ENCODE assay signal across 14 mouse cellular contexts in genomic region chr2:172864566-172864965, GRCm38 (mm10).
DNase-seq lines count a peak whose midpoint lies in the region; ATAC-seq and TF ChIP-seq lines count a peak whose summit lies in the region.
"Had no signal": no experiment of that assay in that cellular context is flagged by ENCODE, and none has a peak within 500 bp of the region (broad histone marks: within the 10 kb centered on the region; RNA-seq: fewer than 3 reads in every experiment).

No protein-coding gene starts in this region.

- intact Hi-C loops in heart, postnatal 10 days (cut with DNase I) = loop anchor here (5.0 kb wide), 1 partner anchor 73 kb away; no protein-coding TSS in a partner anchor
- intact Hi-C loops in left cerebral cortex, postnatal 25 days (cut with DNase I) = no loop called here

- no peaks in the 10 kb centered on the region for H3K27me3 ChIP-seq in heart, embryonic 16.5 days (ENCODE audit: control insufficient read depth, insufficient read depth, low read length)
- 0 out of 2 replicates have a peak, but pooled peaks cover 4% of the 10 kb centered on the region for H3K27me3 ChIP-seq in lung, embryonic 14.5 days (ENCODE audit: insufficient read depth, low read length)
- no peaks in the 10 kb centered on the region for H3K27me3 ChIP-seq in ES-Bruce4 (ENCODE audit: control insufficient read depth, insufficient read depth, low read length, poor library complexity, severe bottlenecking)
- H3K27me3 ChIP-seq: embryonic facial prominence, embryonic 12.5 days had no signal

- 95% methylated on average over 6 of the region's 7 CpGs for WGBS in heart, embryonic 16.5 days
- WGBS in lung, embryonic 14.5 days = 88% methylated on average over 7 of the region's 7 CpGs

- H3K36me3 ChIP-seq in heart, embryonic 16.5 days (ENCODE audit: control insufficient read depth, insufficient read depth) = peaks cover 3% of the 10 kb centered on the region; the same call in 1 of the 2 replicates
- no peaks in the 10 kb centered on the region for H3K36me3 ChIP-seq in lung, embryonic 14.5 days (ENCODE audit: insufficient read depth)
- no peaks in the 10 kb centered on the region for H3K36me3 ChIP-seq in ES-Bruce4 (ENCODE audit: control insufficient read depth, insufficient read depth, low read length, poor library complexity, severe bottlenecking)
- H3K36me3 ChIP-seq: liver, embryonic 15.5 days had no signal

- no peak overlapping the region for H3K4me2 ChIP-seq in heart, embryonic 16.5 days (ENCODE audit: low read depth, low read length)
- no peak overlapping the region for H3K4me2 ChIP-seq in lung, embryonic 14.5 days
- H3K4me2 ChIP-seq: embryonic facial prominence, embryonic 12.5 days; liver, embryonic 15.5 days; neural tube, embryonic 12.5 days had no signal

- no peak for TF ChIP-seq EP300 in ES-Bruce4 (IDR thresholded peaks at IDR 0.05; ENCODE audit: insufficient read depth, low read depth, low read length)

- no peaks in the 10 kb centered on the region for H3K9me3 ChIP-seq in heart, embryonic 16.5 days (replicated peaks; ENCODE audit: control insufficient read depth, low read length)
- no peaks in the 10 kb centered on the region for H3K9me3 ChIP-seq in lung, embryonic 14.5 days (ENCODE audit: low read depth, low read length)
- H3K9me3 ChIP-seq in ES-Bruce4 (replicated peaks; ENCODE audit: control insufficient read depth, insufficient read depth, low read length, poor library complexity, severe bottlenecking) = no peaks in the 10 kb centered on the region
- H3K9me3 ChIP-seq: liver, embryonic 15.5 days; neural tube, embryonic 12.5 days had no signal

- TF ChIP-seq CTCF in lung, embryonic 14.5 days (IDR thresholded peaks at IDR 0.05; ENCODE audit: low read depth) = peak; percentile 42
- peak; percentile 46 for TF ChIP-seq CTCF in ES-Bruce4 (IDR thresholded peaks at IDR 0.05; ENCODE audit: low read depth, low read length)
- TF ChIP-seq CTCF in cortical plate, adult 2 months (IDR thresholded peaks at IDR 0.05; ENCODE audit: extremely low read depth, insufficient read depth, low read length) = 0 out of 2 replicates have a peak, but pooled peaks have one; percentile 4

- peaks cover 56% of the 10 kb centered on the region for H3K4me1 ChIP-seq in heart, embryonic 16.5 days (ENCODE audit: control insufficient read depth, insufficient read depth, low read length)
- peaks cover 29% of the 10 kb centered on the region for H3K4me1 ChIP-seq in lung, embryonic 14.5 days (ENCODE audit: insufficient read depth)
- peaks cover 15% of the 10 kb centered on the region for H3K4me1 ChIP-seq in ES-Bruce4 (ENCODE audit: control insufficient read depth, insufficient read depth, low read length)
- H3K4me1 ChIP-seq in cortical plate, adult 2 months (ENCODE audit: control insufficient read depth, insufficient read depth, low read length) = no peaks in the 10 kb centered on the region
- H3K4me1 ChIP-seq: liver, embryonic 15.5 days had no signal

- no peak for DNase-seq in heart, postnatal 10 days
- no peak for DNase-seq in lung, embryonic 14.5 days
- no peak for DNase-seq in lung, adult 18-20 months
- DNase-seq in left cerebral cortex, postnatal 25 days (ENCODE audit: low spot score in 2 of 2) = no peak
- no peak for DNase-seq in gastrocnemius, adult 18-20 months (ENCODE audit: low spot score)
- DNase-seq: cerebellum, adult 11-12 months; thymus, postnatal 25 days had no signal

- no peak for TF ChIP-seq POLR2A in ES-Bruce4 (IDR thresholded peaks at IDR 0.05; ENCODE audit: insufficient read depth, low read length)
- no peak for TF ChIP-seq POLR2A in cortical plate, adult 2 months (IDR thresholded peaks at IDR 0.05; ENCODE audit: extremely low read depth, insufficient read depth, low read length)

- peak overlapping the region; percentile 83 for H3K27ac ChIP-seq in heart, embryonic 16.5 days (ENCODE audit: low read length)
- no peak overlapping the region for H3K27ac ChIP-seq in lung, embryonic 14.5 days (ENCODE audit: low read depth)
- H3K27ac ChIP-seq in ES-Bruce4 (ENCODE audit: insufficient read depth, low read length) = no peak overlapping the region
- no peak overlapping the region for H3K27ac ChIP-seq in cortical plate, adult 2 months (ENCODE audit: insufficient read depth, low read length)
- H3K27ac ChIP-seq: embryonic facial prominence, embryonic 12.5 days; liver, embryonic 15.5 days; neural tube, embryonic 12.5 days had no signal

- no peak for ATAC-seq in heart, embryonic 16.5 days (replicated peaks; ENCODE audit: extremely low read depth, insufficient read depth, low FRiP score)
- ATAC-seq in lung, embryonic 14.5 days (ENCODE audit: insufficient read depth) = no peak
- ATAC-seq: midbrain, embryonic 16.5 days had no signal

- no peak overlapping the region for H3K9ac ChIP-seq in heart, embryonic 16.5 days (ENCODE audit: low read length)
- H3K9ac ChIP-seq in lung, embryonic 14.5 days = no peak overlapping the region
- no peak overlapping the region for H3K9ac ChIP-seq in ES-Bruce4 (ENCODE audit: low read depth, poor library complexity, severe bottlenecking)
- H3K9ac ChIP-seq: embryonic facial prominence, embryonic 12.5 days; liver, embryonic 15.5 days; neural tube, embryonic 12.5 days had no signal

- no peak overlapping the region for H3K4me3 ChIP-seq in heart, embryonic 16.5 days (ENCODE audit: low read length)
- no peak overlapping the region for H3K4me3 ChIP-seq in lung, embryonic 14.5 days (ENCODE audit: low read depth, low read length)
- H3K4me3 ChIP-seq in ES-Bruce4 (ENCODE audit: low read depth, low read length) = no peak overlapping the region
- no peak overlapping the region for H3K4me3 ChIP-seq in cortical plate, adult 2 months (ENCODE audit: insufficient read depth, low read length)
- H3K4me3 ChIP-seq: embryonic facial prominence, embryonic 12.5 days; liver, embryonic 15.5 days; neural tube, embryonic 12.5 days had no signal
